Mouse (Mus musculus) hindbrain, embryonic 15.5 days (tissue): ENCODE results near the gene Slco1b2. TPM values are rescaled to one million over a fixed set of nuclear protein-coding genes. Genes with fewer than 3 reads are reported as not detected.
"Not testable (repeated sequence)": the region's sequence is repeated elsewhere in the genome, so short reads cannot be mapped to it uniquely, and the experiment has no call there.

Experiments used
- ATAC-seq: fragments of 200-750 bp; cut with Nextera tagmentation; 2 replicates; pipeline ENCODE4 v1.8.0; 2017; ENCODE audit warnings: low read depth, moderate number of reproducible peaks, moderate TSS enrichment; ENCODE audit not compliant: low FRiP score
- H3K27ac ChIP-seq: fragments of 300-500 bp; sonication (generic); replicated peaks from 2 replicates; pipeline ENCODE4 v1.5.1; 2015; ENCODE audit warnings: mild to moderate bottlenecking, inconsistent platforms
- H3K27me3 ChIP-seq: fragments of 300-500 bp; sonication (generic); 2 replicates; pipeline ENCODE4 v1.6.1; 2015; ENCODE audit warnings: control low read depth, inconsistent platforms
- H3K36me3 ChIP-seq: fragments of 300-500 bp; sonication (generic); 2 replicates; pipeline ENCODE4 v1.6.1; 2015; ENCODE audit warnings: control low read depth, inconsistent platforms
- H3K4me1 ChIP-seq: fragments of 300-500 bp; sonication (generic); replicated peaks from 2 replicates; pipeline ENCODE4 v1.6.1; 2015; ENCODE audit warnings: control low read depth, inconsistent platforms
- H3K4me2 ChIP-seq: fragments of 300-500 bp; sonication (generic); 2 replicates; pipeline ENCODE4 v1.6.1; 2015; ENCODE audit warnings: moderate library complexity, mild to moderate bottlenecking, inconsistent platforms
- H3K4me3 ChIP-seq: fragments of 300-500 bp; sonication (generic); 2 replicates; pipeline ENCODE4 v1.5.1; 2015; ENCODE audit warnings: mild to moderate bottlenecking, inconsistent platforms
- H3K9ac ChIP-seq: fragments of 300-500 bp; sonication (generic); 2 replicates; pipeline ENCODE4 v1.6.1; 2015; ENCODE audit warnings: inconsistent platforms
- H3K9me3 ChIP-seq: fragments of 300-500 bp; sonication (generic); 2 replicates; pipeline ENCODE4 v1.6.1; 2016; ENCODE audit warnings: control low read depth, inconsistent platforms
- WGBS: fragments of 180-500 bp; shearing (Covaris S2); methylation state at CpG from one replicate; pipeline ENCODE4 v1.1.7; 2015; 5-methylcytosine and 5-hydroxymethylcytosine counted together
- polyA plus RNA-seq: library from polyadenylated mRNA; unstranded; fragments of >200 nt; fragmentation: Nextera tagmentation; extraction: Ambion mirVana; gene quantifications from 2 replicates; pipeline ENCODE4 v1.2.1, GENCODE M21; 2015

Slco1b2 gene
- polyA plus RNA-seq = not detected in 2 replicates

DNA sequence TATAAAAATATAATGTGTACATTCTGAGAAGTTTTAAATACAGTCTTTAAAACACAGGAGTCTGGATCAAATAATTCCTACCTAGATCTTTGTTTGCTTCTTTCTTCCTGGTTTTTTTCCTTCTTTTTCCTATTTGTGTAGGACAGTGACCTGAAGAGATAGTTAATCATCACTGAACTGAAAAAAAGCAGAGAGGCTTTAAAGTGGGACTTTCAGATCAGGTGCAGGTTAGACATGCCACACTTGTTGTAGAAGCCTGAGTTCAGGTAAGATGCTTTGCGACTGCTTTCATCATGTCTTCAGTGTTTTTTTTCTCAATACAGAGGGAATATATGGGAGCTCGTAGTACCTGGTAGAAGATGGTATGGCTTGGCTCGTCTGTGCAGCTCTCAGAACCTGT is at the start of gene Slco1b2:
Gene Slco1b2, plus strand, starts transcription at position 228 of the 400 bp plus-strand sequence.
- Histone ChIP-seq H3K27me3 (no peaks in the 10 kb centered on the region), H3K9me3 (no peaks in the 10 kb centered on the region), H3K27ac (no peak within 1 kb of the TSS), H3K4me2 (no peak within 1 kb of the TSS), H3K36me3 (no peaks in the 10 kb centered on the region), H3K4me1 (no peaks in the 10 kb centered on the region), H3K4me3 (no peak within 1 kb of the TSS), H3K9ac (no peak within 1 kb of the TSS)
- WGBS = 88% methylated on average over 3 of the region's 3 CpGs
- no peak for ATAC-seq

DNA sequence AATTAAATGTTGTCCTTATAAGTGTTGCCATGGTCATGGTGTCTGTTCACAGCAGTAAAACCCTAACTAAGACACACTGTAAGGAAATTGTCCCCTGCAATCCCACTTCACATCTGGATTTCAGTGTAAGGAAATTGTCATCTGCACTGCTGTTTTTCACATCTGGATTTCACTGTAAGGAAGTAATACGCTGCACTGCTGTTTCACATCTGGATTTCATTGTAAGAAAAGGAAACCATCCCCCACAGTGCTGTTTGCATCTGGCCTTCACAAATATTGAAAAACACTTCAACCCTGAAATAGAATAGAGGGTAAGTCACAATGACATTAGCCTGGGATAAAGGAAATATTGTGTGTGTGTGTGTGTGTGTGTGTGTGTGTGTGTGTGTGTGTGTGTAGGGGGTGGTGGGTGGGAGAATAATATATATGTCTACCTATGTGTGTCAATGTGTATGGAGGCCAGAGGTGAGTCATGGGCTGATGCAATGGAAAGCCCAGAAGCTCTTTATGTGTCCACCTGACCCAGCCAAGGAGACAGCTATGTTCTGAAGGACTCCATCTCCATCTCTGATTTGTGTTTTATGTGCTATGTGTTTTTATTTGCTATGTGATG is 44.4 kb upstream of the Slco1b2 start:
- no peaks in the 10 kb centered on the region for H3K27me3 ChIP-seq
- H3K9ac ChIP-seq = no peak overlapping the region
- H3K4me1 ChIP-seq = no peaks in the 10 kb centered on the region
- no peaks in the 10 kb centered on the region for H3K36me3 ChIP-seq
- 94% methylated on average over 1 of the region's 1 CpGs for WGBS
- no peak overlapping the region for H3K4me3 ChIP-seq
- H3K27ac ChIP-seq = no peak overlapping the region
- no peak for ATAC-seq
- H3K9me3 ChIP-seq = no peaks in the 10 kb centered on the region
- H3K4me2 ChIP-seq = no peak overlapping the region

DNA sequence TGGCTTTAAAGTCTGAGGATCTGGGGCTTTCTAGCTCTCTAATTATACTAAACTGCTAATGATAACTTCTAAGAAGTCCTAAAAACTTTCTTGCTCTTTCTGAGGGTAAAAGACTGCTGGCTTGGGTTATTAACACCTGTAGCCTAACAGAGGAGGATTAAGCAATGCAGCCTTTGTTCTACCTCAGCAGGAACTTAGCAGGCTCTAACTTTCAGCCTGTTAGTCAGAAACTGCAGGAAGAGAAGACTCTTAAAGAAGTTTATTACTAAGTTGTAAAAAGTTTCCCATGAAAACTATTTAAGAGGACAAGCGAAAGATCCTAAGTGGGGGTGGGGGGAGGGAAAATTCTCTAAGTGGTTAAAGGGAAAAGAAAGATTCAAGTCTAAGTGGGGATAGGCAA is 39.3 kb upstream of the Slco1b2 start:
- Histone ChIP-seq H3K27me3 (no peaks in the 10 kb centered on the region), H3K4me3 (no peak overlapping the region), H3K4me2 (no peak overlapping the region), H3K9ac (no peak overlapping the region), H3K36me3 (no peaks in the 10 kb centered on the region), H3K9me3 (no peaks in the 10 kb centered on the region), H3K27ac (no peak overlapping the region), H3K4me1 (no peaks in the 10 kb centered on the region)
- WGBS = 70% methylated on average over 1 of the region's 1 CpGs
- ATAC-seq = no peak

DNA sequence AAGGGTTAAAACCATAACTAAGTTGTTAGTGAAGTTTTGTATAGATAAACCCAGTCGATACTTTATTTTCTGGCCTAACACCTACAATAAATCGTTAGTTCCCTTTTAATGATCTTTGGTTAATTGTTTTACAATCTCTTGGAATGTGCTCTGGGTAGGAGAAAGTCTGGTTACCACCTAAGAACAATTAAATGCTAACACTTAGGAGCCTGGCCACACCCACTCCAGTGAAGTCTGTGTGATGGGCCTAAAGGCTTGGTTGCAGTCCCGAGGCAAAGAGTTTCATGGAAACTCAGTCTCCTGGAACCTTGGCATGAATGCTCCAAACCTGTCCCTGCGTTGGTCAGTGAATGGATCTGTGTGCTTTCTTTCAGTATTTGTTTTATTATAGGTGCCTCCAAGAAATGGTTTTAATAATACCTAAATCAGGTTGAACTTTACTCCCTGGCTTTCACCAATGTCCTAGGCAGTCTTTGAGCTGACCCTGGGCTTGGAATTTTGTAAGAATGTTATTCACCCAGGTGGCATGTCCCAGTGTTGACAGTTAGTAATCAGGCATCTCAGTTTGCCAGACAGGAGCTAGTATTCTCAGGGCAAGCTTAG is 38.6 kb upstream of the Slco1b2 start:
- H3K27me3 ChIP-seq, H3K4me1 ChIP-seq, H3K27ac ChIP-seq, H3K4me3 ChIP-seq, H3K9me3 ChIP-seq, H3K36me3 ChIP-seq, H3K4me2 ChIP-seq, ATAC-seq, H3K9ac ChIP-seq: not testable (repeated sequence)
- 50% methylated on average over 4 of the region's 4 CpGs for WGBS

DNA sequence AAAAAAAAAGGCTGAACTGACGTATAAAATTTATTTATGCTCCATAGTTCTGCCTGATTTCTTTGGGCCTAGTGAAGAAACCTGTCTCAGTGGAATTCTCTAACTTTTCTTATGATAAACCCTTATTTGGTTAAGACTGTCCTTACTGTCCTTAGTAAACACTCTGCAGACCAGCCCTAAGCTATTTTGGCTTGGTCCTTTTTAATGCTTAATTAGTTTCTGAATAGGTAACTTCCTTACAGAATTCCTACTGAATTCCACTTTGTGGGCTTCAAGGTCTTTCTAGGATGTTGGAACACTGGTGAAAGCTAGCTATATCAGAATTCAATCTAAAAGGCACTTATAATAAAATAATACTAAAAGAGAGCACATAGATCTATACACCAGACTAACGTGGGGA is 33.2 kb upstream of the Slco1b2 start:
- H3K4me1 ChIP-seq = no peaks in the 10 kb centered on the region
- H3K27me3 ChIP-seq = no peaks in the 10 kb centered on the region
- no peak overlapping the region for H3K27ac ChIP-seq
- no peak overlapping the region for H3K9ac ChIP-seq
- no peak overlapping the region for H3K4me2 ChIP-seq
- WGBS = 87% methylated on average over 2 of the region's 2 CpGs
- no peak for ATAC-seq
- H3K9me3 ChIP-seq = peaks cover 10% of the 10 kb centered on the region; the same call in 1 of the 2 replicates
- no peaks in the 10 kb centered on the region for H3K36me3 ChIP-seq
- H3K4me3 ChIP-seq = no peak overlapping the region

DNA sequence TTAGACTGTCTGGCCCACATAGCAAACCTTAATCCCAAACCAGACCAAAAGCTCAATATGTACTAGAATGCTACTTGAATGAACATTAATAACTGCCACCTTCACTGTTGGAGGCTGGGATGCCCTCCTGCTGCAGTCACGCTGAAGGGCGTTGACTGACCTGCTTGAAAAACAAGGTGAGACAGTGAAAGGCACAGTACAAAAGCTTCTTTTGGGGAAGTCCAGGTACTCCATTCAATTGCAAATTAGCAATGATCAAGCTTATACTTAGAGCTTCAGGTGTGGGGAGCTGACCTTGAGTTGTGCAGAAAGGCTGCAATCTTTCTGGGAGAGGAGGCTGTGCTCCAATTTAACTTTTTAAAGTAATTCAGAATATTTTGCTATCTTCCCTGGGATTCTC is 32.3 kb upstream of the Slco1b2 start:
- Histone ChIP-seq H3K4me1 (no peaks in the 10 kb centered on the region), H3K27me3 (no peaks in the 10 kb centered on the region), H3K9me3 (peaks cover 10% of the 10 kb centered on the region; the same call in 1 of the 2 replicates), H3K4me2 (no peak overlapping the region), H3K4me3 (no peak overlapping the region), H3K36me3 (no peaks in the 10 kb centered on the region), H3K27ac (no peak overlapping the region), H3K9ac (no peak overlapping the region)
- 96% methylated on average over 2 of the region's 2 CpGs for WGBS
- no peak for ATAC-seq

DNA sequence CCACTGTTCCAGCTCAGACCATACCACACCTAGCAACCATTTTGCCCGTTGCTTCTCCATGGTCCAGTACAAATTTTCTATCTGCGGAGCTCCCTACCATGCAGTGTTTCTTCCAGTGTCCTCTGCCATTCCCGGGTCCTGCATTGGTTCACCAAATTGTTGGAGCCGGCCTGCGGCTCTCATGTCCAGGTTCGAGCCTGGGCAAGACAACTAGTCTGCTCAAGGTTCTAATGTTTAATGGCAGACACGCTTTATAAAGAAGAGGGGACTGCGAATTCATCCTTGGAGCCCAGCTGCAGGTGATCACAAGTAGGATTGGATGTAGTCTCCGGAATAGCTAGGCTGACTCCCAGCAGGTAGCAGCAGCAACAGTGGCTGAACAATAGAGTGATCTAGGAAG is 28.4 kb upstream of the Slco1b2 start:
- Histone ChIP-seq H3K4me2 (no peak overlapping the region), H3K9me3 (peaks cover 10% of the 10 kb centered on the region; the same call in 1 of the 2 replicates), H3K4me1 (no peaks in the 10 kb centered on the region), H3K27ac (no peak overlapping the region), H3K27me3 (no peaks in the 10 kb centered on the region), H3K9ac (no peak overlapping the region), H3K4me3 (no peak overlapping the region), H3K36me3 (no peaks in the 10 kb centered on the region)
- ATAC-seq = no peak
- 69% methylated on average over 9 of the region's 9 CpGs for WGBS

DNA sequence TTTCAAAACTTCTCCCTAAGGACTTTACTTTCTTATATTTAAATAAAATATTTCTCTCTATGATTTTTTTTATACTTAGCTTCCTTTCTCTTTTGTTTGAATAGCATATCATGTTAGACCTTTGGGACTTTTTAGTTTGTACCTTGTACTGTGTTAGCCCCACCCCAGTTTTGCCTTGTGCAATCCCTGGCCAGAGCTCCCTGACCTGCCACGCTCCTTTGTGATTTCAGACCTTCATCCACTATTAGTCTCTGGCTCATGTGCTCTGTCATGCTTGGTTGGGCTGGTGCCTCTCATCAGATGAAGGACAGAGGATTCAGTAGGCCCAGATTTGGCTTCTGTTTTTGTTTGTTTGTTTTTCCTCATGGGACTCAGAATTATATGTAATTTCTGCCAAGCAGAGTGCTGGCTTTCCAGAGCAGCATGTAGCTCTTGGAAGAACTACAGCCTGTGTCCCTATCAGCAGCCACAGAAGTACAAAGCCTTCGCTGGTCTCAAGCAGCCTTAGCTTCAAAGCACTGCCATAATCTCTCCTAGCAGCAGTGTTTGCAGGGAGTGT is 18.5 kb upstream of the Slco1b2 start:
- 73% methylated on average over 2 of the region's 2 CpGs for WGBS
- H3K9me3 ChIP-seq = no peaks in the 10 kb centered on the region
- no peaks in the 10 kb centered on the region for H3K36me3 ChIP-seq
- H3K27ac ChIP-seq = no peak overlapping the region
- no peak overlapping the region for H3K9ac ChIP-seq
- H3K27me3 ChIP-seq = no peaks in the 10 kb centered on the region
- H3K4me2 ChIP-seq = no peak overlapping the region
- no peak overlapping the region for H3K4me3 ChIP-seq
- ATAC-seq = no peak
- H3K4me1 ChIP-seq = no peaks in the 10 kb centered on the region

DNA sequence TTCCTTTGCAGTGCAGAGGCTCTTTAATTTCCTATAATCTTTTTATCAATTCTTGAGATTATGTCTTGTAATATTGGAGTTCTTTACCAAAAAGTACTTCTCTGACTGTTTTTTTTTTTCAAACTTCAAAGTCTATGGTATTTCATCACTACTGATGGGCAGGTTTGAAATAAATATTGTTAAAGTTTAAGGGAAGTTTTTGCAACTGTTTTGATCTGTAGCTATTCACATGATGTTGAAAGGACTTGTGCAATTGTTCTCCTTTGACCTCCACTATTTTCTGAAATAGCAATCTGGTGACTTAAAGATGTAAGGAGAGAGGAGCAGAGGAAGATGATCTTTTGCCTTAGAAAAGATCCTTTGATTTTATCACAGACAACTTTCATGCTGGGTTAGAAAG is 15.3 kb upstream of the Slco1b2 start:
- no peak for ATAC-seq
- no peaks in the 10 kb centered on the region for H3K27me3 ChIP-seq
- H3K4me3 ChIP-seq = no peak overlapping the region
- no peaks in the 10 kb centered on the region for H3K9me3 ChIP-seq
- no peak overlapping the region for H3K4me2 ChIP-seq
- H3K27ac ChIP-seq = no peak overlapping the region
- H3K9ac ChIP-seq = no peak overlapping the region
- no peaks in the 10 kb centered on the region for H3K4me1 ChIP-seq
- no peaks in the 10 kb centered on the region for H3K36me3 ChIP-seq

DNA sequence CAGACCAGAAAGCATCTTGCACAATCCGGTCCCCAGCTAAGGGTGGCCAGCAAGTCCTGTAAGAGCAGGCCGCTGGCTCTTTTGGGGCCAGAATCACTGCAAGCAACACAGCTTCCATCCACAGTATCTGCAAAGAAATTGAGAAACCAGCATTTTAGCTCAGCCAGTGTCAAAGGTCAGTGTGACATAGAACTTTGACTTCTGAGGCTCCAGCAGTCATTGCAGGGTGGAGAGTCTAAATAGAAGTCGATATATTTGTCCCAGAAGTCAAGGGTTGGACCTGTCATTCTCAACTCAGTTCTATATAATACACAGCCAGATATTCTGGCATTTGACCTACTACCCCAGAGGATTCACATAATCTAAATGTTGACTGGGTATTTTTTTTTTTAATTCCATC is 14.0 kb upstream of the Slco1b2 start:
- WGBS = 92% methylated on average over 3 of the region's 3 CpGs
- Histone ChIP-seq H3K4me2 (no peak overlapping the region), H3K36me3 (no peaks in the 10 kb centered on the region), H3K4me3 (no peak overlapping the region), H3K27me3 (no peaks in the 10 kb centered on the region), H3K9ac (no peak overlapping the region), H3K27ac (no peak overlapping the region), H3K9me3 (no peaks in the 10 kb centered on the region), H3K4me1 (no peaks in the 10 kb centered on the region)
- ATAC-seq = no peak

DNA sequence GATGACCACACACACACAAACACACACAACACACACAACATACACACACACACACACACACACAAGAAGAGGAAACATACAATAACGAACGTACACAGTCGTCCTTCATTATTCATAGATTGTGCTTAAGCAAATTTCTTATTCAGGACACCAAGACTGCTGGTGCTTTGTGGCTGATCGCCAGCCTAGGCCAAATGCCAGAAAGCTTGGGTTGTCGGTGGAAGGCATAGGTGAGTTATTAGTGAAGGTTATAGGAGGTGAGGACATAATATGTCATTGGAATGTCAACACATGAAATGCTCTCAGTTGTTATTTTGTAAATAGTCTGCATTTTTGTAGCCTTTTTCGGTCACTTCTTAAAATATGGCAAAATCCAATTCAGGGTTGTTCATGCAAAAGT is 3.6 kb downstream of the Slco1b2 start:
- Histone ChIP-seq H3K9me3 (no peaks in the 10 kb centered on the region), H3K27me3 (no peaks in the 10 kb centered on the region), H3K4me2 (no peak overlapping the region), H3K4me1 (no peaks in the 10 kb centered on the region), H3K9ac (no peak overlapping the region), H3K36me3 (no peaks in the 10 kb centered on the region), H3K27ac (no peak overlapping the region), H3K4me3 (no peak overlapping the region)
- ATAC-seq = no peak
- WGBS = 81% methylated on average over 6 of the region's 6 CpGs

DNA sequence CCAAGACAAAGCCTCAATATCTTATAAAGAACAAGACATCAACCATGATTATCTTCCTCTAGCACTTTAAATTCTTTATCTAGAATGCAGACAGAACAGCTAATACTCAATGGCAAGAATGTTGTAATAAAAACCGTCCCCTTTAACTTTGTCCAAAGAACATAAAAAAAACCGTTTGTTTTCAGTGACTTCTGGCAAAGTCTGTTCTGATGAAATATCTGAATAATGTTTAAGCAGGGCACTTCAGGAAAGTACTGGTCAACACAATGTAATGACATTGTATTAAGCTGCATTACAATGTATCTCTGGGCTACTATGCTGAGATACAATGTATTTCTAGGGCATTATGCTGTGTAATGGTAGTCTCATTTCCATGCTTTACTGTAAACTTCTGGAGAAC is 5.9 kb downstream of the Slco1b2 start:
- Histone ChIP-seq H3K27me3 (no peaks in the 10 kb centered on the region), H3K4me1 (no peaks in the 10 kb centered on the region), H3K4me2 (no peak overlapping the region), H3K9me3 (no peaks in the 10 kb centered on the region), H3K9ac (no peak overlapping the region), H3K27ac (no peak overlapping the region), H3K4me3 (no peak overlapping the region), H3K36me3 (no peaks in the 10 kb centered on the region)
- ATAC-seq = no peak
- 75% methylated on average over 2 of the region's 2 CpGs for WGBS

DNA sequence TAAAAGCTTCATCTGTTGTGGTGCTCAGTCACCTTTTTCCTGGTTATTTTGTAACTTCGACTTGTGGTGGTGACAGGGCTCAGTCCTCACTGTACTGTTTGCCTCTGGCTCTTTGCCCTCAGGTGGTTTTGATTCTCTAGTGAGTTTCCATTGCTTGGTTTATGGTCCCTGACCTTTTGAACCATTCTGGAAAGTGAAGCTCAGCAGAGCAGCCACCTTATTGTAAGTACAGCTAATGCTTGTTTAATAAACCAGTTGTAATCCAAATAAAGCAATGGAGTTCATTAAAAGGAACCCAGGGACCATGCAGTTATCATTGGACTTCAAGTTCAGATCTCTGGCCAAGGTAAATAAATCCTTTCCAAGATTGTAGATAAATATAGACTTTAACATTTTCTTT is 11.3 kb downstream of the Slco1b2 start:
- Histone ChIP-seq H3K9me3 (no peaks in the 10 kb centered on the region), H3K9ac (no peak overlapping the region), H3K36me3 (no peaks in the 10 kb centered on the region), H3K27ac (no peak overlapping the region), H3K4me2 (no peak overlapping the region), H3K4me3 (no peak overlapping the region), H3K4me1 (no peaks in the 10 kb centered on the region), H3K27me3 (no peaks in the 10 kb centered on the region)
- WGBS = 80% methylated on average over 1 of the region's 1 CpGs
- no peak for ATAC-seq
